Mouse (Mus musculus): ENCODE data around the gene Irak3. TPM values are rescaled to one million over a fixed set of nuclear protein-coding genes. Genes with fewer than 3 reads are reported as not detected.
A peak's percentile ranks its signal among the peaks of the same experiment; 100 is the strongest.
"Not testable (repeated sequence)": the region's sequence is repeated elsewhere in the genome, so short reads cannot be mapped to it uniquely, and the experiment has no call there.

The Irak3 gene
- total RNA-seq (2015; ENCODE audit: low replicate concordance) (17.3 and 37.1 TPM in 2 replicates), total RNA-seq (2017; ENCODE audit: low replicate concordance) (5.7 and 9.2 TPM in 2 replicates)

DNA sequence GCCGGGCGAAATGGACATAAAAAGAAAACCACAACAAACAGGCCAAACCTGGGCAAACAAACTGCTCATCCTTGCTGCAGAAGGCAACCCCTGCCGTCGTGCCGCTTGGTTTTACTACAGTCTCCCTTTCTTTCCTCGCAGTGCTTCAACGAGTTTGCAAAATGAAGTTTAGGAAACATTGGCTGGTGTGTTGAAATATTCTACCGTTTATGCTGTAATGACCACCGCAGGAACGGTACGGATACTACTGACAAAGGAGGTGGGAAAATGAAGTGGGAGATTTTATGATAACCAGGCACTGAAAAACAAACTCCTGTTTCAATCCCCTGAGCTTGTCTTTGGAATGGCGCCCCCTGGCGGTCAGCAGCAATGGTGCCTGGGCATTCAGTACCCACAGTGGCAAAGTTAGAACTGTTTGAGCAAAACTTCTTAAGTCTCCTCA, at the start of gene Irak3:
TSS of gene Irak3 (minus strand) at position 170 of the 442 bp plus-strand sequence.
- ATAC-seq (replicated peaks; ENCODE audit: low FRiP score, poor library complexity, severe bottlenecking) = peak; percentile 89

DNA sequence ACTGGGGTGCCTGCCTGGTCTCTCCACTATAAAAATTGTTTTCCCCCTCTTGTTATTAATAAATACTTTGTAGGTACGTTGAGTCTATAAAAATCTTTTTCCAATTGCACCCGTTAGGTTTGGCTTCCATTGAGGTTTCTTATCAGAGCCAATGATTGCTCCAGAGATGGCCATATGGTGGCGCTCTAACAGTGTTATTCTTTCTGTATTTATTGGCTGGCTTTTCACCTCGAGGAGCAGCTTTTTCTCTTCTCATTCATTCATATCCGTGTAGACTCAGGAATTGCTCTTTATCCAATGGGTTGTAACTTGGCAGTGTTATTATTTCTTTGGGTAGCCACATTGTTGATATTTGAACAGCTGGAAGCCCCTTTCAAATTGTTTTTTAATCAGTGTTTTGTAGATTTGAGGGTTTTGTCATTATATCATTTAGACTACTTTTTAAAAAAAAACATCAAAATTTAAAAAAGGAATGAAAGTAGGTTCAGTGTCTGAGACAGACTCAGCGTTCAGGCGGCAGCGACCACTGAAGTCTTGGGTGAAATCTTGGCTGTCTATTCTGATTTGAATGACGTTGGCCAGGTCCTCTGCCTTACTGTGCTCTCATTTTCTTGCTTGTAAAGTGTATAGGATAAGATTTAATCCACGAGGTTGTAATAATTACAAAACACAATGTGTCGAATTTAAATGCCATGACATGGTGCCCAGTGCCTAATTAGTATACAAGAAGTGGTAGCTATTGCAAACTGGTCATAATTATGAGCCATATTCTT, 49.2 kb upstream of the Irak3 start:
- ATAC-seq (replicated peaks; ENCODE audit: low FRiP score, poor library complexity, severe bottlenecking) = no peak

DNA sequence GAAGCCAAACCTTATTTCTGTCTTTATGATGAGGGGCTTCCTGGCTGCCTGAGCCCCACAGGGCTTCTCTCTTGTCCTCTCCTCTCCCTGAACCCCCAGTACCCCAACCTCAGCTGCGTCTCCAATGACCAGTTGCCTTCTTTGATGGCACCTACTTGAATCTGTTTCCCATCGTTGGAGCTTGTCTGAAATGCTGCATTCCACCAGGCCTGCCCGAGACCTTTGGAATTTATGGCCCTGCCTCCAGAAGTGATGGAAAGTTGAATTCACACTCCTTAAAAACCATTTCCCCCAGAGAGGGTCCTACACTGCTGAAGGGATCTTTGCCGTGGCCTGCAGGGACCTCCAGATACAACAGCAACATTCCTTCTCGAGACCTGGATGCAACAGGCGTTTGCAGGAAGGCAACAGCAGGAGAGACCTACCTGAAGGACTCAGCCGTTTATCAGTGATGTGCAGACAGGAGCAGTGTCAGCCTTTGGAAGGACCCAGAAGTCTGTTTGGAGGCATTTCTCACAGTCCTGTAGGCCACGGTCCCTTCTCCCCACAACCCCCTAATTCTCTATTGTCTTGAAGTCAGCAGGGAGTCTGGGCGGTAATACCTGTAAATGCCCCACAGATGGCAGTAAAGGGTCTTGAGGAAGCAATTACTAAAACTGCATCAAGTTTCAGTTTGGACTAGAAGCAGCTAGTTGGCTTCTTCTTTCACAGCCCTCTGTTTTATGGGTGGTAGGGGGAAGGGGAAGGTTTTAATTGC, 45.2 kb upstream of the Irak3 start:
- ATAC-seq (replicated peaks; ENCODE audit: low FRiP score, poor library complexity, severe bottlenecking) = peak; percentile 67

DNA sequence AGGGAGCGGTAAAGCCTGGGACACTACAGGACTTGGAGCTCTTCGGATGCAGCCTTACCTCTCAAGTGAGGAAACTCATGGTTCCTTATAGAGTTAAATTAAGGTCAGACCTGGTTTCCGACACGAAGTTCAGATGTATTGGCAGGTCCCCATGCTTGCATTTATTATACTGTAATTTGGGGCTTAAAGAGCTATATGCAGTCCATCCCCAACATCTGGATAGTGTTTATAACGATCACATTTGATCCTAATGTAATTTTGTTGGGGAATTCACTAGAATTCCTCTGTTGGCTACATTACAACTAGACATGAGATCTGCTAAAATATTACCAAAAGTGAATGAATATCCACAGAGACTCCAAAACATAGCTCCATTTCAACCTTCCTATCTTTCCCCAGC, 43.8 kb upstream of the Irak3 start:
- ATAC-seq (replicated peaks; ENCODE audit: low FRiP score, poor library complexity, severe bottlenecking) = no peak

DNA sequence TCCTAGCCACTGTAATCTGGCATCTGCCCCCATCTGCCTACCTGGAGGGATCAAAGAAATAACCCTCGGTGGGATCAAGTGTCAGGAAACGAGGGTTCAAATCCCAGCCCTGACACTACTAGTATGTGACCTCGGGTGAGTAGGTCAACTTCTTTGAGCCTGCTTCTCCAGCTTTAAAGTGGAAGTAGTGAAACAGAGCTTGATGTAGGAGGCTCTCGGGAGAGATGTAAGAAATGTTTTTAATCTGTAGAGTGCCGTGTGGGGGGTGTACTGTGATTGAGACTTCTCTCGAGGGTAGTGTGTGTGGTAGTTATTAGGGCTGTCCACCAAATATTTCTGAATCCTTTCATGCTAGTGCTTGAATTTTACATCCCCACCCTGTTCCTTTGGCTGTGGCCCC, 40.5 kb upstream of the Irak3 start:
- ATAC-seq (replicated peaks; ENCODE audit: low FRiP score, poor library complexity, severe bottlenecking) = no peak

DNA sequence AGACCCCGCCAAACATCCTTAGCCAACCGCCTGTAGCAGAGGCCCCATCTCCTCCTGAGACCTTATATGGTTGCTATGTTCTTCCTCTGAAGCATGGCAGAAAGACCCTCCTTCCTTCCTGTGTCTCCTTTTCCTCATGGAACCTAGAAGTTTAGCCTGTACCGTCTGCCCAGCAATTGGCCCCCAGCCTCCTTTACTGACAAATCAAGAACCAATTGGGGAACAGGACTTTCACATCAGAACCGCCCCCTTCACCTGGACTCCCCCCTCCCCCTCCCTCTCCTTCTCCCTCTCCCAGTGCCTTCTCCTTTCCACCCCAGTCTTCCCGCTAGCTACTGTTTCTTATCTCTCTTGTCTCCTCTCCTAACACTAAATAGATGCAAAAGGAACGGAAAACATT, 37.5 kb upstream of the Irak3 start:
- ATAC-seq (replicated peaks; ENCODE audit: low FRiP score, poor library complexity, severe bottlenecking) = no peak

DNA sequence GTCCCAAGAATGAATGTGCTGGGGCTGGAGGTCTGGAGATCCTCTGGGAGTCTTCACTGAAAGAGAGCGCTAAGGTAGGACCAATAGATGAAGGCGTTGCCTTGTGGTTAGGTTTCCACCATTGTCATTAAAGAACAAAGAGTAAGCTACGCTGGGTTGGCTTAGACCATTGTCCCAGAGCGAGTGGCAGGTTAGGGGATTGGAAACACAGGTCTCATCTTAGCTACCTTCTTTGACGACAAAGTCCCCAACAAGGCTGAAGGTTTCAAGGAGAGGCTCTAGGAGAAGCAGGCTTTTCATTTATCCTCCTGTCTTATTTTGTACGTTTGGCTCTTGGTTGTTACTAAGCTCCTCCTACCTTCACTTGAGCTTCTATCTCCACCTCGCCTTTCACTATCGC, 36.3 kb upstream of the Irak3 start:
- ATAC-seq (replicated peaks; ENCODE audit: low FRiP score, poor library complexity, severe bottlenecking) = no peak

DNA sequence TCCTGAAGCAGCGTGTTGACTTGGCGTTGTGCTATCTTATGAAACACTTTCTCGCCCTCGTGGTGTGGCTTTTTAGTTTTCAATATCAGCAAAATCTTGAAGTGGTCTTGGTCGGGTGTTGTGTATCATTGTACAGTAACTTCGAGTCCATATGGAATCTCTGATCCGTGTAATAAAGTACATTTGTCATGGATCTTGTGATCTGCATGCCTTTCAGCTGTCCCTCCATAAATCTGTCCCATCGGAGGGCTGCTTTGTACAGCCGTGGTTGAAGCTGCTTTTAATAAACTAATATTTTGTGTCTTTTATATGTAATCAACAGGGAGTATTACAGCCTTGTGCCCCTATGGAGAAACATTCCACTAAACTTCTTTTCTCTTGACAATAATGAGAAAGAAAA, 34.9 kb upstream of the Irak3 start:
- no peak for ATAC-seq (replicated peaks; ENCODE audit: low FRiP score, poor library complexity, severe bottlenecking)

DNA sequence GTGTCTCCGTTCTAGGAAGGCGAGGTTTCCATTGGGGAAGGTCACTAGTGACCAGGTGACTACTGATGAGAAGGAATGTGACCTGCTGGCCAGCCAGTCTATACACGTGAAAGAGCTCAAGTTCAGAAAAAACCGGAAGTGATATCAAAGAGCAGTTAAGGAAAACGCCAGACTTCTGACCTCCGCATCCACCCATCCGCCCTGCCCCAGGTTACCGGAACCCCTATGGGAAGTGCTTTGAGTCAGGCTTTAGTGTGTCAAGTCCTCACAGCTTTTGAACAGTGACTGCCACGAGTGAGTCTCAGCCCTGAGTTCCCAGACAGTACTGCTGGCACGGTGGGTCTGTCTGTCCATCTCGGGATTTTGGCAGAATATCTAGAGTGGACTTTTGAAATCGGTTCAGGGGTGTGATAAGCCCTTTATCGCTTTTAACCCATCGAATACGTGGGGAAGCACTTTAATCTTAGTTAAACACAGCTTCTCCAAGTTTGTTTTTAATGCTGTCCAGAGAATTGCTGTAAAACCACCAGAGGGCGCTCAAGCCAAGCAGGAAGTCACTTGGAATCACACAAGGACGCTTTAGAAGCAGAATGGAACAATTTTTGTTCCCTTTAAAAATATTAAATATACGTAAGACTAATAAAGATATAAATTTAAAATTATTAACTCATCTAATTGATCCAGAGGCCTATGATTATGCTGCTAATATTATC, 31.9 kb upstream of the Irak3 start:
- ATAC-seq (replicated peaks; ENCODE audit: low FRiP score, poor library complexity, severe bottlenecking) = peak; percentile 80

DNA sequence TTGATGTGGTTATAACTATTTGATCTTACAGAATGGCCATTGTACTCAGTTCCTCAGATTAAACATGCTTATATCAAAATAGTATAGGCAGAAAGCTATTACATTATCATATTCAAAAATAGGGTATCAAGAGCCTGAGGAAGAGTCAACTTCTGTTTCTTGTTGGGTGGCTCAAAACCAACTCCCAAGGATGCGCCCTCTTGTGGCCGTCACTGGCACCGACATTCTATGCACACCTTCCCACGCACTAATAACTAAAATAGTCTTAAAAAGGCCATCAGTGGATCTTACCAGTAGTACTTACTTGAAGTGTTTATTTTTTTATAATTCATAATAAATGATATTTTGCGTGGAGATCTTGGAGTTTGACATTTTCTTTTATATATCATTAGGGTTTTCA, 29.8 kb upstream of the Irak3 start:
- peak; percentile 52; the same call in 1 of the 2 replicates for ATAC-seq (replicated peaks; ENCODE audit: low FRiP score, poor library complexity, severe bottlenecking)

DNA sequence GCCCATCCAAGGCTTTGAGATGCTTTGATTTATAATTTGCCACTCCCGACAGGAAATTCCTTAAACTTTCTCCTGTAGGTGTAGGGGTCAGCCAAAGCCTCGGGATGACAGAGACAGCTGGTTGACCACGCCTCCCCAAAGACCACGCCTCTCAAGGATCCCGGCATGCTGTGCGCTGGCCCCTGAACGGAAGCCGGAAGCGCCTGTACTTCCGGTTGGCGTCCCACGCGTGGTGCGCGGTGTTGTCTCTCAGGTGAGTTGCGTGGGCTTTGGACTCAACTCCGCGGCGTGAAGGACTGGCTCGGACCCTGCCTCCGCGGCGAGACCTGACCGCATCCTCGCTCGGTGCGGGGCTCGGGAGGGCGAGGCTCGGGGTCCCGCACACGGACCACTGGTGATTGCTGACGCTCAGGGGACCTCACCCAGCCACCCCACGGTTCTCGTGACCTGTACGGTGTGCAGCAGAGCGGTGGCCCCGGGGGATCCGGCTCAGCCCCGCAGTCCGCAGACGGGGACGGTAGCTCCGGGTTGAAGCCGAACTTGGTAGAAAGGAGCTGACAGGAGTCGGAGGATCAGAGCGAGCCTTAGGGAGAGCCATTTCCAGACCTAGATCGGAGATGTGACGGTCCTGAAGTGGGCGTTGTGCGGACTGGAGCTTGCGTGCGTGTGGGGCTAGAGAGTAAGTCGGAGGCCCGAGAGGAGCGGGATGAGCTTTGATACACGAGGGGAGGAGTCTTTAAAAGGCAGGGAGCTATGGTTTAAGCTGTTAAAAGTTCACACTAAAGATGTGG, 25.1 kb upstream of the Irak3 start, which contains the start of gene Llph:
TSS of gene Llph (plus strand) at position 200 of the 791 bp plus-strand sequence.
- peak; percentile 99 for ATAC-seq (replicated peaks; ENCODE audit: low FRiP score, poor library complexity, severe bottlenecking)

DNA sequence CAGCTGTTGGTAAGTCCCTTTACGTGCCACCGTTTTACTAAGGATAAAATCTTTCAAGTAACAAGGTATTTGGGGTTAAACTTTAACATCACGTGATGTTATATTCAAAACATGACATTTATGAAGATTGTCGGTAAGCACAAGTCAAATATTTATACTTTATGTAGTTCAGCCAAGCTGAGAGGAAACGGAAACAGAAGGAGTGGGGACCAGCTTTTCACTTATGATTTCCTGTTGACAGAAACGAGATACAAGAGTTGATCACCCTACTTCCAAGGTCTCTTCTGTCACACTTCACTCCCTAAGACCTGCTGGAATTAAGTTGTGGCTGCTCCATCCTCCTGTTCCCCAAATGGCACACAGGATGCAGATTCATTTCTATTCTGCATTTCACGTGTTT, 18.8 kb upstream of the Irak3 start:
- ATAC-seq (replicated peaks; ENCODE audit: low FRiP score, poor library complexity, severe bottlenecking) = no peak

DNA sequence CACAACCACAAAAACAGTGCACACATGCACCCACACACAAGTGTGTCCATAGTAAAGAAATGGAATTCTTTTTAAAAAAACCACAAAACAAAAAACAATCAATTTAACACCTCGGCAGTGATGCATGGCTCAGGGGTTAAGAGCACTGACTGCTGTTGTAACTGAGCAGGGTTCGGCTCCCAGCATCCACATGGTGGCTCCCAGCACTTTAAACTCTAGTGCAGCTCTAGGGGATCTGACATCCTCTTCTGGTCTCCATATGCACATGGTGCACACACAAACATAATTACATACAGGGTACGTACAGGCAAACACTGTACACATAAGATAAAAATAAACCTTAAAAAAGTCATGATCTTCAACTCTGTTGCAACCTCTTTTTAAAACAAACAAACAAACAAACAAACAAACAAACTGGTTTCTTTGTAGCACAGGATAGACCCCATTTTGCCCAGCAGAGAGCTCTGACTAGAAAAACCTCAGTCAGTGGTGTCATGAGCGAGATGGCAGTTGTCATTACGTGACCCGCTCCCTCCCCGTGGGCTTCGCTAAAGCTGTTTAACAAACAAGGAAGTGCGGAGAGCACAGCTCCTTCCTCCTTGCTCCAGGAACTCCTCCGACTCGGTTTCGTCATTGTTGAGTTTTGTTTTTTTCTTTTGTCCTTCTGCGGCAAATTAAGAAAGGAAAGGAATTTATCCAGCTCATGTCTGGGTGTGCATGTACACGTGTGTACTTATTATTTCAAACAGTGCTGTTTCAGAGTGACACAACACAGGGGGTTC, 17.8 kb upstream of the Irak3 start:
- no peak for ATAC-seq (replicated peaks; ENCODE audit: low FRiP score, poor library complexity, severe bottlenecking)

DNA sequence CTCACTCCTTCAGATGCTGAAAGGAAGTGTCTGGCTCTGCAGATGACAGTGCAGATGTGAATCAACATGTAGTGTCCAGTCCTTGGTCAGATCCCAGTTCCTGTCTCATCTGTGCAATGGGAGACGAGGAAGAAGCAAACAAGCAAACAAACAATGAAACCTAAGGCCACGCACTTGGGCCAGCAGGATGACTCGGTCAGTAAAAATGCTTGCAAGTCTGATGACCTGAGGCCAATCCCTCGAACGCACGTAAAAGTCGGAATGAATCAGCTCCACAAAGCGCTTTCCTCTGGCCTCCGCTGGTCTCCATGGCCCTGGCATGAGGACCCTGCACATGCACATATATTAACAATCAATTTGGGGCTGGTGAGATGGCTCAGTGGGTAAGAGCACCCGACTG, 17.1 kb upstream of the Irak3 start:
- no peak for ATAC-seq (replicated peaks; ENCODE audit: low FRiP score, poor library complexity, severe bottlenecking)

DNA sequence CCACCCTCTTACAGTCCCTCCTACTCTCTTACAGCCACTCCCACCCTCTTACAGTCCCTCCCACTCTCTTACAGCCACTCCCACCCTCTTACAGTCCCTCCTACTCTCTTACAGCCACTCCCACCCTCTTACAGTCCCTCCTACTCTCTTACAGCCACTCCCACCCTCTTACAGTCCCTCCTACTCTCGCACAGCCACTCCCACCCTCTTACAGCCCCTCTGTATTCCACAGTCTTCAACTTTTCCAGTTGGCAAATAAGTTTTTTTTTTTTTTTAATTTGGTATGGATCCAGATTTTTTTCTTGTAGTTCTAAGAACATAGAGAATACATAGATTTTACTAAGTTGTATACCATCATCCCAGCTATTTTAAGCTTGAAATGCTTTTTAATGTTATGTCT, 15.2 kb upstream of the Irak3 start:
- ATAC-seq (replicated peaks; ENCODE audit: low FRiP score, poor library complexity, severe bottlenecking) = not testable (repeated sequence)

DNA sequence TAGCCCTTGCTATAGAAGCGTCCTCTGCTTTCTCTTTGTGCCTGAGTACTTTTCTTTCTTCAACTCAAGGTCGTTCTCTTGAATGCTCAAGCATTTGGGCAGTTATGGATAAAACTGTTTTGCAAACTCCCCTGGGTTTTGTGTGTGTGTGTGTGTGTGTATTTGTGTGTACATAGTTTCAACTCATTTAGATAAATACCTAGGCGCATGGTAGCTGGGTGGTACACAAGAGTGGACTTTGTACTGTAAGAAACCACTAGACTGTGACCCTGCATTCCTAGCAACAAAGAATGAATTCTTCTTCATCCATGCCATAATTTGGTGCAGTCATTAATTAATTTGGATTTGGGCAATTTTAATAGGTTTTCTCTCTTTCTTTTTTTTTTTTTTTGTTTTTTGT, 8.2 kb upstream of the Irak3 start:
- ATAC-seq (replicated peaks; ENCODE audit: low FRiP score, poor library complexity, severe bottlenecking) = no peak

DNA sequence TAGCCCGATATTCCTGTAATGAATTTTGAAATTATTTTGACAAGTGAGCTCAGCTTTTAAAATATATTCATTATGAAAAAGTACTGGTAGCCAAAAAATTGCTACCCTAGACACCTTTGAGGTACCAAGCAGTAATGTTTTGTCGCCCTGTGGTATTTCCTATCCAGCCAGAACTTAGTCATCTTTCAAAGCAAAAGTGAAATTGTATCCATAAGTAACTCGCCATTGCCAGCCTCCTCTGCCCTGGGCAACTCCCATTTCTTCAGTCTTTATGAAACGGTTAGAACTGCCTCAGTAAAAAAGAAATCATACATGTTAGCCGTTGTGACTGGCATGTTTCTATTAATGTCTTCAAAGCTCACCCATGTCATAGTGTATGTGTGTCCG, 7.6 kb upstream of the Irak3 start:
- peak; percentile 70 for ATAC-seq (replicated peaks; ENCODE audit: low FRiP score, poor library complexity, severe bottlenecking)

DNA sequence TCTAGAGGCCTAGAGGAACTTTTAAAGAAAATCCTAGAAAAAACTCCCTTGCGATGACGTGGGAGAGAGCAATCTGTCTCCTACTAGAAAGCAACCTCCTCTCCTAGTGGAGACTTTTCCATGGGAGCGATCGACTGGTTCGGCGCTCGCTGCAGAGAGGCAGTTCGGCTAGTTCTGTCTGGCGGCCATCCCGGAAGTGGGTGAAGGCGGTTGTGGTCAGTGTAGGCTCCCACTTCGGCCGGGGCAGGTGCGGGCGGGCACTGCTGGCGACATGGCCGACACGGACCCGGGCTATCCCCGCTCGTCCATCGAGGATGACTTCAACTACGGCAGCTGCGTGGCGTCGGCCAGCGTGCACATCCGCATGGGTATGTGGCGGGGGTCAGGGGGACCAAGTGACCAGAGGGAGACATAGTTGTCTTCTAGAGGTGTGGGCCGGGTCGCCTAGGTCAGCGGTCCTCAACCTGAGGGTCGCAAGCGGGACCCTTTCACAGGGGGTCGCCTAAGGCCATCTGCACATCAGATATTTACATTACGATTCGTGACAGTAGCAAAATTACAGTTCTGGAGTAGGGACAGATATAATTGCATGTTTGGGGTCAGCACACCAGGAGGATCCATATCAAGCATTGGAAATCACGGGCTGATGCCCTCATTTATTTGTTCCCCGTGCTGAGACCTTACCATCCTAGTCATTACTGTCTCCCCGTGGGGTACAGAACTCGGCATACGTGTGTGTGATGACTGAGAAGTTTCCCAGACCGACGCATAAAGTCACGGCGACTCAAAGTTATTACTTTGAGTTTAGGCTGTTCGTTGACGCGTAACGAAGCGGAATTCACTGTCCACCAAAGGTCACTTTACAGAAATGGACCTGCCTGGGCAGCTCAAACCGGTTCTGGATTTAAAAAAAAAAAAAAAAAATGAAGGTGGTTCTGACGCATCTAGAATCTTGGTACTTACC, 6.9 kb upstream of the Irak3 start:
- peak; percentile 88 for ATAC-seq (replicated peaks; ENCODE audit: low FRiP score, poor library complexity, severe bottlenecking)

Measured in erythroblast, adult 5-6 weeks (primary cell).